Mouse (Mus musculus): ENCODE measurements around the gene Plcb1. TPM values are rescaled to one million over a fixed set of nuclear protein-coding genes. Genes with fewer than 3 reads are reported as not detected.

Gene Plcb1
- total RNA-seq, 2 experiments from 2014 or later: 2.9 to 3.1 TPM

DNA sequence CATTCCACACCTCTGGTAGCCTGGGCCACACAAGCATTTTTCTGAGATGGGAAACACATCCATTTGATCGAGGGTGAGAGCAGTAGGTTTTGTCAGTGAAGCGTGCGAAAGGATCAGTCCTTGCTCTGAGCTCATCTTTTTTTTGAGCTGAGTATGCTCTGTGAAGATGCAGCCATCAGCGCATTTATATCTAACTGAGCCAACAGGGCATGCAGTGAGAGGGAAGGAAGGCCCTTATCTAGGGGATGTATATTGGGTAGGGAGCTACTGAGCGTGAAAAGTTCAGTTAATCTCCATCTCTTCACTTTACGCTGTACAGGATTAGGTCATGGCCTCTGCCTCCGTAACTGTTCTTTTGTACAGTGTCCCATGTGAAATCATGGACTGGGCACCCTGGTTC is 46.0 kb downstream of the Plcb1 start:
- no peak for DNase-seq
- intact Hi-C loops (cut with DNase I; ENCODE audit: low total_unique reads): no loop called here

DNA sequence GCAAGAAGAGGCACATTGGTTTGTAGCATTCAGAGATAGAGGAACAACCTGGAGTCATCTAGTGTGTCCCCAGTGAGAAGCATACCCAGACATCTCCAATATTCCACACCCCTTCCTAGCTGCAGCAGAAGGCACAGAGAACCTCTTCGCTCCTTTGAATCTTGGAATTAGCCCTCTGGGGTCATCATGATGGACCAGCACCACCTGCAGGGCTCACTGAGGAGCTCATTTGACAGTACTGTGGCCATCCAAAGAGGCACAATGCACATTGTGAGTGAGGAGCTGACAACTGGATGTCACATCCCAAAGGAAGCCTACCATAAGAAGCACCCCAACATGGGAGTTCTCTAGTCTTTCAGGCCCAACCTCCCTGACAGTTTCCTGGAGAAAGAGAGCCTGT is 50.2 kb downstream of the Plcb1 start:
- intact Hi-C loops (cut with DNase I; ENCODE audit: low total_unique reads): no loop called here
- no peak for DNase-seq

DNA sequence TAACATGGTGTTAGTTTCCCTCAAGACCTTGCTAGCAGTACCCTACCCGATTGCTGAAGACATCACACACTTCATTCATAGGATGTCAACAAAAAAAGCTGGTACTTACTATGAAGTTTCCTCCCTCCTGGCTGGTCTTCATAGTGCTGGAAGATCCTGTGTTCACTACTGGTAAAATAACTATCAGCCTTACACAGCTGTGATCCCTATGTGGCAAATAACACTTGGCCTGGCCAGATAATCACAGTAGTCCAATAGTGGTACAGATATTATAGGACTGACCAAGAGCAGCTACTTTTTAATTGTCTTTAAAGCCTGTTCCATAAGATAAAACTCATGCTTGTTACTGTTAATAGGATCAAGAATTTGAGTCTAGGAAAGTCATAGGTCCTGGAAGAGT is 52.3 kb downstream of the Plcb1 start:
- no peak for DNase-seq
- intact Hi-C loops (cut with DNase I; ENCODE audit: low total_unique reads): no loop called here

DNA sequence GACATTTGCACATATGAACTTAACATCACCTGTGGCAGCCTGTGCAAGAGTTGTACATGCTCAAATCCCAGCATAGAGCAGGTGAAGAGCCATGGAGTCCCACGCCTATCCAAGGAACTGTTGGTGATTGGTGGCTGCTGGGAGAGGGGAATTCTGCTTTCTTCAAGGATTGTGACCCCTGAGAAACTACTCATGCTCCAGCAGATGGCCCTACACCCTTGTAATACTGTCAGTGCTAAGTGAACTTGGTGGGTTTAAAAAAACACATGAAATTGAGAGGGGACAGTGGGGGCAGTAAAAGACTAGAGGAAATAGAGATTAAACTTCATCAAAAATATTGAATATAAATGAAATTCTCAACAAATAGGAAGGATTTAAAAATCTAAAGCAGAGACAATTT is 53.0 kb downstream of the Plcb1 start:
- no peak for DNase-seq
- intact Hi-C loops (cut with DNase I; ENCODE audit: low total_unique reads): no loop called here

DNA sequence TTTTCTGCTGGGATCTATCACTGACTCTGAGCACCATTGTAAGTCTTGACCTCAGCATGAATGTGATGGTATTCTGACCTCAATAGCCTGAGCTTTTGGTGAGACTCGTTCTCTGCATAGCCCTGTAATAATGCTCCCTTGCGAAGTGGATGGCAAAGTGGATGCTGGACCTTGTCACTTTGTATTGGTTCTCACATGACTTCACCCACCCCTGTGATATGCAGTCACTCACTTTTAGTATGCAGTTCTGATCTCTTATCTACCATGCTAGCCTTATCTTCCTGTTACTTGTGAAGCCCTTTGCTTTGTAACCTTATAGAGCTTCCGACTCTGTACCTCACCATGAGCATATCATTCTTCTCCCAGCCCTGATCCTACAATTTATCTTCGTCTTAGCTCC is 57.0 kb downstream of the Plcb1 start:
- DNase-seq: no peak
- intact Hi-C loops (cut with DNase I; ENCODE audit: low total_unique reads): no loop called here

- intact Hi-C loops (cut with DNase I; ENCODE audit: low total_unique reads): no loop called here
- no peak for DNase-seq
Observed at GRCm38 (mm10) chr2:134844391-134845238, 58.7 kb downstream of the Plcb1 start.

GRCm38 (mm10) chr2:134845239-134845738 is 59.4 kb downstream of the Plcb1 start:
- intact Hi-C loops (cut with DNase I; ENCODE audit: low total_unique reads): no loop called here
- DNase-seq: no peak

DNA sequence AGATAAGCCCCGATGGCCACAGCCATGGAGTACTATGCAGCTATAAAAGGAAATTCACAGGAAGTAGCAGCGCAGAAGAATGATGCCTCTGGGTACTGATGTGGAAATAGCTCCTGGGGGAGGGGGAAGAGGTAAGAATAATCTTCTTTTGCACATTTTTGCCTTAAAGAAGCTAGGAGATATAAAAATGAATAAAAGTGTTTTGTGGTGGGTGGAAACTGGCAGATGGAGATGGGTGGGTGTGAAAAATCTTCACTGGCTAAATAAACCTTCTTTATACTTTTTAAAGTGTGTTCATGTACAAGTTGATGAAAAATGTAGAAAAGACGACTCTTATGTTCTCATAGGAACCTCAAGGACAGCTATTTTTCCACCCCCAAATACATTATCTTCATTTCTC is 60.7 kb downstream of the Plcb1 start:
- no peak for DNase-seq

DNA sequence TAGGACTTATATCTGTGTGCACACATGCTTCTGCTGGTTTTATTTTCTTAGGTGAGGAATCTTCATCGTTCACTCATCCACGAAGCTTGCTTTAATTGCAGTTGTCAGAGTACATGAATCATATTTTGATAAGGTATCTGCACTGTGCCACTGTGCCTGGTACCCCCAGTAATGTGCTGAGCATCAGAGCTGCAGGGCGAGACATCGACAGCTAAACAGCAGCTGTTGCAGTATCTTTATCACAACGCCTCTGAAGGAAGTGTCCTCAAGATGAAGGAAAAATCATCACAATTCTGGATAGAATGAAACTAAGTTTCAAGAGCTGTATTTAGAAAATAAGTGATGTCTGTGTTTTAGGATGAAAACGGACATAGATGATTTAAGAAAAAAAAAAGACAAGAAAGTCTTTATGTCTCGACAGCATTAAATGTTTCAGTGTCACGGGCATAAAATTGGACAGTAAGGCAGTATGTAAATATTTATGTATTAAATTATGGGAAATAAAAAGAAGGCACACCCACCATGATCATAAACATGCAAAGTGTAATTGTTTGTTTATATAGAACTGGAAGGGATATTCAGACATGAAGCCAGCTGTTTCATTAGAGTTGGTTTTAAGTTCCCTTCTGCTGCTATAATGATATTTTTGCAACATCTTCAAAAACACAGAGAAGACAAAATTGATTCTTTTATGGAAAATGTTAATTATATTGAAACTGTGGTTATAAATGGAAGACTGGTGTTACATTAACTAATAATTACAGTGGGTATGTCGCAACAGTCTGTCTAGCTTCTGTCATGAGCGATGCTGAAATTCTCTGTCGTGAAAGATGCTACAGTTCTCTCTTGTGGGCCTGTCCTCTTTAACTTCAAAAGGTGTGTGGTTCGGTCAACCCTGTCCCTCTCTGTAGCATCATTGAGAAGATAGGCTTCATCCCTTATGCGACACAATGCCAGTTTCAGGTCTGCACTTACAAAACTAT is 65.6 kb downstream of the Plcb1 start:
- intact Hi-C loops (cut with DNase I; ENCODE audit: low total_unique reads): no loop called here

More for the DNA sequence above, 60.7 kb downstream of the Plcb1 start:
- intact Hi-C loops (cut with DNase I; ENCODE audit: low total_unique reads): no loop called here

GRCm38 (mm10) chr2:134856239-134856638 is 70.4 kb downstream of the Plcb1 start:
- DNase-seq: no peak
- intact Hi-C loops (cut with DNase I; ENCODE audit: low total_unique reads): no loop called here

More for the DNA sequence above, 65.6 kb downstream of the Plcb1 start:
- DNase-seq: no peak

DNA sequence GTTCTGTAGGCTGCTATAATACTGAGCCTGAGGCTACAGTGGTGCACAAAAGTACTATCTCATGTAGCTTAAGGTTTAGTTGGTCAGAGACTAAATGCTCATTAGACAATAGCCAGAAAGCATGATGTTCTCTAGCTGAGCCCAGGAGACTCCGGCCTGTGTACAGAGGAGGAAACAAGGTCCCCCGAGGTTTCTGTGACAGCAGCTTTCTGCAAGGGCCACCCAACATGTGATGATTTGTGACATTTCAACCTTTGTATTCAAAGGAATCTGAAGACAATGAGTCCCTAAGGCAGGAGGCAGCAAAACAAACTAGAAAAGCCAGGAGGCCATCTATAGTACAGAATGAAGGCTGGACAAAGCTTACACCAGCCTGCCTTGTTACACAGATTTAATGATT is 70.8 kb downstream of the Plcb1 start:
- intact Hi-C loops (cut with DNase I; ENCODE audit: low total_unique reads): no loop called here
- DNase-seq: no peak

GRCm38 (mm10) chr2:134864985-134865645 is 79.2 kb downstream of the Plcb1 start:
- intact Hi-C loops (cut with DNase I; ENCODE audit: low total_unique reads): no loop called here

DNA sequence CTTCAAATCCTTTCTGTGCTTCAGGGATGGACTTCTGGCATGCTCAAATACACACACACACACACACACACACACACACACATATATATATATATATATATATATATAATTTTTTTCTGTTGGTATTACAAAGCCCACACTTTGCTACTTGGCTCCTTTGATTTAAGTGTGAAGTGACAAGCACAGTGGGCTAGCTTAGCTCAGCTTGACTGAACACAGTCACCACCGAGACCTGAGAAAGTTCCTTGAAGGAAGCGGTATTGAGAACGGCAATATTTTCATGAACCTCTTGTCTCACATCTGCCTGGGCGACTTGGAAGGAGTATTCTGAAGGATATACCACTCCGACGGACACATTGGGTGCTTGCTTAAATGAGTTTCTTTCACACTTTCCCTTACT is 81.5 kb downstream of the Plcb1 start:
- intact Hi-C loops (cut with DNase I; ENCODE audit: low total_unique reads): no loop called here
- DNase-seq: no peak

More at GRCm38 (mm10) chr2:134864985-134865645, 79.2 kb downstream of the Plcb1 start:
- DNase-seq: peak; percentile 39

GRCm38 (mm10) chr2:134871692-134872489 is 86.0 kb downstream of the Plcb1 start:
- intact Hi-C loops (cut with DNase I; ENCODE audit: low total_unique reads): no loop called here
- DNase-seq: no peak

DNA sequence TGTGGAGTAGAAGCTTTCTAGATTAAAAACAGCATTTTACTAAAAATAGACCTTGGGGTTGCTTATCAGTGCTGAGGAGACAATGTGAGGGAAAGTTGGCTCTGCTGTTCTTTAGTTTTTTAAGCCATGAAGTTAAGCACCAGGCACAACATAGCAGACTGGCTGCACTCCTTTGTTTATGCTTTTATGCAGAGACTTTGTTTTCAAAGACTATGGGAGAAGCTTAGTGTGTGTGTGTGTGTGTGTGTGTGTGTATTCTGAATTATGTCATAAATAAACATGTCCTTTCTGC is 86.6 kb downstream of the Plcb1 start:
- intact Hi-C loops (cut with DNase I; ENCODE audit: low total_unique reads): no loop called here
- DNase-seq: no peak

GRCm38 (mm10) chr2:134877148-134877547 is 91.3 kb downstream of the Plcb1 start:
- no peak for DNase-seq
- intact Hi-C loops (cut with DNase I; ENCODE audit: low total_unique reads): no loop called here

DNA sequence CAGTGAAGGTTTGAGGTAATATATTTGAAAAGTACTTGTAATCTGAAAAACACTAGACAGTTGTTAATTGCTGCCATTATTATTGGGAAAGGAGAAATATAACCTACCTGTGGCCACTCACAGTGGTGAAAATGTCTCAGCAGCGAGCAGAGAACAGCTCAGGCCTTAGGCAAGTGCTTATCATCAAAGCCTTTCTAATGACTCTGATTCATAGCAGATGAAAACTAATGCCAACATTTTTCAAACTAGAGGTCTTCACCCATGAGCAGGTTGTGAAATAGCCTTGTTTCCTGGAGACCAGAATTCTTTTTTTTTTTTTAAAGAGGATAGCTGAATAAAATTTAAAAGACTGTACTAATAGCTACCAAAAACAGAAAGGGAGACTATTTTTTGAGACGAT is 105.3 kb downstream of the Plcb1 start:
- DNase-seq: no peak
- intact Hi-C loops (cut with DNase I; ENCODE audit: low total_unique reads): no loop called here

DNA sequence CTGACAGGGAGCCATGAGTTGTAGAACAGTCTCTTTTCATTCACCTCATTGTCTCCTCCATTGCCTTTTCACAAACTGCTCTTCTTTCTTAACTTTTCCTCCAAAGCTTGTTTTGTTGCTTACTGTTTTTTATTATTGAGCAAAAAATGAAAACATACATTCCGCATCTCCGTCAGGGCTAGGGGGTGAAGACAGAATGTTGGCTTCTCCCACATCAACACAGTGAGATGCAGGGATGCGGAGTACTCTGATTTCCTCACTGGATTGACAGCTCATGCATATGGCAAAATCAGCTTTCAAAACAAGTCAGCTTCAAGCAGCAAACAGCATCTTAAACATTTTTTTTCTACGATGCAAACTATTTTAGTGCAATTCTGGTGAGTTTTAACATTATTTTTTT is 108.9 kb downstream of the Plcb1 start:
- intact Hi-C loops (cut with DNase I; ENCODE audit: low total_unique reads): no loop called here
- DNase-seq: no peak

DNA sequence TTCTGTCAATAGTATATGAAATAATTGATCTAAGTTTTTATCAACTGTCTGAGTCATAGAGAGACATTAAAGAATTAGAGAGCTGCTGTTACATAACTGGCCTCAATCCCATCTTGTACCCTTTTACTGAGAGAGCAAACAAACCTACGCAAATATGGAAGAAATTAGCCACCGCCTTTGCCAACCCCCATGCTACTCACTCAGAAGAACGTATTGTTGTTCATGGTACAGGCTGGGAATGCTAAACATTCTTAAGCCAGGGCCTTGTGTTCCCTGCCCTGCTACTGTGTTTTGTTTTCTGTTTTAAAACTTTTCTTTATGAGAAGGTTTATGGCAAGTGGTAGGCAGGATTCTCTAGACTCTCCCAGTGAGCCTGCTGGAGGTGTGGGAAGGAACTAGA is 110.3 kb downstream of the Plcb1 start:
- DNase-seq: no peak
- intact Hi-C loops (cut with DNase I; ENCODE audit: low total_unique reads): no loop called here
